Mouse (Mus musculus) neural tube, embryonic 13.5 days (tissue): ENCODE measurements around the gene Pi4k2a. TPM values are rescaled to one million over a fixed set of nuclear protein-coding genes. Genes with fewer than 3 reads are reported as not detected.
A peak's percentile ranks its signal among the peaks of the same experiment; 100 is the strongest.

Experiments used
- ATAC-seq: fragments of 200-750 bp; cut with Nextera tagmentation; 2 replicates; pipeline ENCODE4 v1.8.0; 2017; ENCODE audit warnings: low read depth, mild to moderate bottlenecking, moderate TSS enrichment, moderate library complexity
- H3K27ac ChIP-seq: fragments of 300-500 bp; sonication (generic); replicated peaks from 2 replicates; pipeline ENCODE4 v1.5.1; 2015; ENCODE audit warnings: moderate library complexity, mild to moderate bottlenecking, inconsistent platforms
- H3K27me3 ChIP-seq: fragments of 300-500 bp; sonication (generic); 2 replicates; pipeline ENCODE4 v1.6.1; 2015; ENCODE audit warnings: mild to moderate bottlenecking, inconsistent platforms
- H3K36me3 ChIP-seq: fragments of 300-500 bp; sonication (generic); 2 replicates; pipeline ENCODE4 v1.6.1; 2015; ENCODE audit warnings: mild to moderate bottlenecking, inconsistent platforms
- H3K4me1 ChIP-seq: fragments of 300-500 bp; sonication (generic); replicated peaks from 2 replicates; pipeline ENCODE4 v1.6.1; 2015; ENCODE audit warnings: inconsistent platforms
- H3K4me2 ChIP-seq: fragments of 300-500 bp; sonication (generic); 2 replicates; pipeline ENCODE4 v1.6.1; 2015; ENCODE audit warnings: inconsistent platforms, mild to moderate bottlenecking, moderate library complexity
- H3K4me3 ChIP-seq: fragments of 300-500 bp; sonication (generic); 2 replicates; pipeline ENCODE4 v1.5.1; 2015; ENCODE audit warnings: mild to moderate bottlenecking, inconsistent platforms
- H3K9ac ChIP-seq: fragments of 300-500 bp; sonication (generic); 2 replicates; pipeline ENCODE4 v1.6.1; 2015; ENCODE audit warnings: moderate library complexity, mild to moderate bottlenecking, inconsistent platforms
- H3K9me3 ChIP-seq: fragments of 300-500 bp; sonication (generic); 2 replicates; pipeline ENCODE4 v1.6.1; 2016; ENCODE audit warnings: inconsistent platforms
- WGBS: fragments of 180-500 bp; shearing (Covaris S2); methylation state at CpG from one replicate; pipeline ENCODE4 v1.1.7; 2015; 5-methylcytosine and 5-hydroxymethylcytosine counted together
- polyA plus RNA-seq: library from polyadenylated mRNA; unstranded; fragments of >200 nt; fragmentation: Nextera tagmentation; extraction: Ambion mirVana; gene quantifications from 2 replicates; pipeline ENCODE4 v1.2.1, GENCODE M21; 2015

The Pi4k2a gene
- 30.3 and 34.0 TPM in 2 replicates for polyA plus RNA-seq

DNA sequence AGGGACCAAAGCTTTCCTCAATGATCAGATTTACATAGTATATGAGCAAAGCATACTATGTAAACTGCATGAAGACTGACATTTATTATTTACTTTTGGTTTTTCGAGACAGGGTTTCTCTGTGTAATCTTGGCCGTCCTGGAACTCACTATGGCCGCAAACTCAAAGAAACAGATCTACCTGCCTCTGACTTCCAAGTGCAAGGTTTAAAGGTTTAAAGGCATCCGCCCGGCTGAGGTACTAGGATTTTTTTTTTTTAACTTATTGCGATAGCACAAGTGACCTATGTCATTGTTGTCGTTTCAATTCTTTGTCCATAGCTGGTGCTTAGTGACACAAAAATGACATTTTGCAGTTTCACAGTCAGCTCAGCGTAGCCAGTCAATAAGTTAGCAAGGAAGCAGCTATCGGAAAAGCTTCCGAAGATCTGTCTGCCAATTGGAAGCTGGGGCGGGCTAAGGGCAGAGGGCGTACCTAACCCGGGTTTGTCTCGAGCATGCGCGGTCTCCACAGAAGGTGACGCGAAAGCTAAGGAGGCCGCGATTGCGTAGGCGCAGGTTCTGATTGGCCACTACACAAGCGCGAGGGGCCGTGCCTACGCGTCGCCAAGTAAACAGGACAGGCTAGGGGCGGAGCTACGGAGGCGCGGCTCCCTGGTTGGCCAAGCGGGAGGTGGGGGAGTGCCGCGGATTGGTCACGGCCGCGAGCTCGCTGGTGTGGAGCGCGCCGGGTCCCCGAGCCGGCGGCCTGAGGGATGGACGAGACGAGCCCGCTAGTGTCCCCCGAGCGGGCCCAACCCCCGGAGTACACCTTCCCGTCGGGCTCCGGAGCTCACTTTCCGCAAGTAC lies at the start of gene Pi4k2a:
Pi4k2a (plus strand) TSS at position 723 of the 848 bp plus-strand sequence.
- Histone ChIP-seq H3K4me3 (peak within 1 kb of the TSS; percentile 94), H3K36me3 (no peaks in the 10 kb centered on the region), H3K27ac (peak within 1 kb of the TSS; percentile 92), H3K9me3 (no peaks in the 10 kb centered on the region), H3K4me1 (peaks cover 49% of the 10 kb centered on the region), H3K9ac (peak within 1 kb of the TSS; percentile 93), H3K4me2 (peak within 1 kb of the TSS; percentile 82), H3K27me3 (no peaks in the 10 kb centered on the region)
- WGBS: 2% methylated on average over 55 of the region's 55 CpGs
- ATAC-seq: peak; percentile 99

DNA sequence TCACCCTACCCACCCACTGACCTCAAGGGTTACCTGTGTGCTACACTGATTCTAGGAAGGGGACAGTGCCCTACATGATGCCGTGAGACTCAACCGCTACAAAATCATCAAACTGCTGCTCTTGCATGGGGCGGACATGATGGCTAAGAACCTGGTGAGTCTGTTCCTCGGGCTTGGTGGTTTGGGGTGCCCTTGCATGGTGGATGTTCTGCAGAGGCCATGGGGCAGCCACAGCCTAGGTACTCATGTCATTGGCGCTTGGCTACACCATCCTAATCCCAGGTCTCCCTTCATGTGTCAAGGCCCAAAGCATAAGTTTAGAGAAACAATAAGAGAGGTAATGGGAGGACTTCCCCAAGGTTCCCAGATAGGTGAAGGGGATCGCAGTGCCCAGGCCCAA lies 46.3 kb upstream of the Pi4k2a start:
- Histone ChIP-seq H3K4me2 (no peak overlapping the region), H3K4me3 (no peak overlapping the region), H3K36me3 (no peaks in the 10 kb centered on the region), H3K9me3 (no peaks in the 10 kb centered on the region), H3K9ac (no peak overlapping the region), H3K4me1 (peaks cover 7% of the 10 kb centered on the region), H3K27ac (no peak overlapping the region), H3K27me3 (peaks cover 7% of the 10 kb centered on the region; the same call in 1 of the 2 replicates)
- WGBS: 96% methylated on average over 6 of the region's 6 CpGs
- ATAC-seq: no peak

GRCm38 (mm10) chr19:42045269-42046102 lies 44.8 kb upstream of the Pi4k2a start, which contains the start of gene Hoga1:
Gene Hoga1 (plus strand): TSS chr19:42045610.
- ATAC-seq: peak; percentile 84
- WGBS: 22% methylated on average over 23 of the region's 23 CpGs
- H3K4me2 ChIP-seq: peak within 1 kb of the TSS; percentile 49
- no peak within 1 kb of the TSS for H3K9ac ChIP-seq
- peak within 1 kb of the TSS; percentile 25 for H3K4me3 ChIP-seq
- no peaks in the 10 kb centered on the region for H3K9me3 ChIP-seq
- H3K27me3 ChIP-seq: no peaks in the 10 kb centered on the region
- H3K36me3 ChIP-seq: no peaks in the 10 kb centered on the region
- H3K4me1 ChIP-seq: peaks cover 7% of the 10 kb centered on the region
- no peak within 1 kb of the TSS for H3K27ac ChIP-seq

- Histone ChIP-seq H3K27ac (no peak overlapping the region), H3K9ac (no peak overlapping the region), H3K4me3 (no peak overlapping the region), H3K9me3 (no peaks in the 10 kb centered on the region), H3K27me3 (no peaks in the 10 kb centered on the region), H3K4me2 (no peak overlapping the region), H3K36me3 (no peaks in the 10 kb centered on the region), H3K4me1 (peaks cover 7% of the 10 kb centered on the region)
- WGBS: 91% methylated on average over 1 of the region's 1 CpGs
- ATAC-seq: no peak
Measured at GRCm38 (mm10) chr19:42050251-42050650, 40.0 kb upstream of the Pi4k2a start.

DNA sequence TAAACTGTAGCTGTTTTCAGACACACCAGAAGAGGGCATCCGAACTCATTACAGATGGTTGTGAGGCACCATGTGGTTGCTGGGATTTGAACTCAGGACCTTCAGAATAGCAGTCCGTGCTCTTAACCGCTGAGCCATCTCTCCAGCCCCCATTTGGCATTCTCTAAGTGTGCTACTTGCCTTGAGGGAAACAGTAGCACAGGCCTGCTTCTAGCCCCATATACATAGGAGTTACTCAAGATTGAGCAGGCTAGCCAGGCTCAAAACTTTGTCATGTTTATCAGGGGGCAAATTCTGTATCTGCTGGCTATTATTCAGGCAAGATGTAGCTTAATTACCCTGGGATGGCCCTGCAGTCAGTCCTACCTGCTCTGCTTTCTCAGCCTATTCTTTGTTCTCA lies 38.9 kb upstream of the Pi4k2a start:
- H3K4me2 ChIP-seq: no peak overlapping the region
- ATAC-seq: no peak
- H3K9me3 ChIP-seq: no peaks in the 10 kb centered on the region
- no peak overlapping the region for H3K27ac ChIP-seq
- H3K27me3 ChIP-seq: no peaks in the 10 kb centered on the region
- 87% methylated on average over 3 of the region's 3 CpGs for WGBS
- H3K9ac ChIP-seq: no peak overlapping the region
- no peaks in the 10 kb centered on the region for H3K4me1 ChIP-seq
- H3K36me3 ChIP-seq: no peaks in the 10 kb centered on the region
- no peak overlapping the region for H3K4me3 ChIP-seq

- no peaks in the 10 kb centered on the region for H3K27me3 ChIP-seq
- 77% methylated on average over 4 of the region's 4 CpGs for WGBS
- no peak for ATAC-seq
- no peaks in the 10 kb centered on the region for H3K9me3 ChIP-seq
- no peak within 1 kb of the TSS for H3K27ac ChIP-seq
- no peaks in the 10 kb centered on the region for H3K4me1 ChIP-seq
- H3K36me3 ChIP-seq: no peaks in the 10 kb centered on the region
- H3K4me3 ChIP-seq: no peak within 1 kb of the TSS
- H3K9ac ChIP-seq: no peak within 1 kb of the TSS
- no peak within 1 kb of the TSS for H3K4me2 ChIP-seq
Measured at GRCm38 (mm10) chr19:42051948-42052347, 38.3 kb upstream of the Pi4k2a start, which contains the start of gene 4933411K16Rik. Gene 4933411K16Rik (plus strand): TSS chr19:42052248.

DNA sequence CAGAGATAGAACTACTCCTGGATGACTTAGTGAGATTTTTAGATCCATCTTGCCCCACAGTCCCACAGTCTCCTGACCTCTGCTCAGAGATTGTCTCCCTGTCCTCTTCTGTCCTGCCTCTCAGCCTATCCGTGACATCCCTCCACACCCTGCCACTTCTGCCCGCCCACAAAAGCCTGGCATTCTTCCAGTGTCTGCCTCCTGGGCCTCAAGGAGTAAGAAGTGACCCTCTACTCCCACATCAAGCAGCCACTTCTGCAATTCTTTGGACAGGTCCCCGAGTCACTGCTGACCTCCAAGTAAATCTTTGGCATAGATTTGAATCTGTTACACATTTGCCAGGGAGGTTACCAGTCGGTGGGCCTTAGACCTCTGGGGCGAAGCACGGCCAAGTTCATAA lies 36.0 kb upstream of the Pi4k2a start:
- H3K9me3 ChIP-seq: no peaks in the 10 kb centered on the region
- H3K27me3 ChIP-seq: no peaks in the 10 kb centered on the region
- no peak overlapping the region for H3K4me3 ChIP-seq
- H3K4me2 ChIP-seq: no peak overlapping the region
- 81% methylated on average over 6 of the region's 6 CpGs for WGBS
- H3K9ac ChIP-seq: no peak overlapping the region
- H3K36me3 ChIP-seq: no peaks in the 10 kb centered on the region
- H3K4me1 ChIP-seq: no peaks in the 10 kb centered on the region
- H3K27ac ChIP-seq: no peak overlapping the region
- ATAC-seq: no peak

- WGBS: 68% methylated on average over 2 of the region's 2 CpGs
- no peak overlapping the region for H3K4me3 ChIP-seq
- H3K9ac ChIP-seq: no peak overlapping the region
- ATAC-seq: no peak
- no peaks in the 10 kb centered on the region for H3K36me3 ChIP-seq
- no peak overlapping the region for H3K27ac ChIP-seq
- H3K4me2 ChIP-seq: no peak overlapping the region
- H3K27me3 ChIP-seq: no peaks in the 10 kb centered on the region
- H3K4me1 ChIP-seq: no peaks in the 10 kb centered on the region
- no peaks in the 10 kb centered on the region for H3K9me3 ChIP-seq
Measured at GRCm38 (mm10) chr19:42055881-42056280, 34.4 kb upstream of the Pi4k2a start.

GRCm38 (mm10) chr19:42056719-42057409 lies 33.4 kb upstream of the Pi4k2a start:
- no peaks in the 10 kb centered on the region for H3K4me1 ChIP-seq
- no peaks in the 10 kb centered on the region for H3K27me3 ChIP-seq
- no peaks in the 10 kb centered on the region for H3K9me3 ChIP-seq
- no peak overlapping the region for H3K4me2 ChIP-seq
- no peak for ATAC-seq
- no peak overlapping the region for H3K4me3 ChIP-seq
- 71% methylated on average over 6 of the region's 6 CpGs for WGBS
- no peak overlapping the region for H3K27ac ChIP-seq
- no peak overlapping the region for H3K9ac ChIP-seq
- H3K36me3 ChIP-seq: no peaks in the 10 kb centered on the region

GRCm38 (mm10) chr19:42058426-42058825 lies 31.8 kb upstream of the Pi4k2a start:
- ATAC-seq: no peak
- WGBS: 73% methylated on average over 7 of the region's 7 CpGs

GRCm38 (mm10) chr19:42061443-42061842 lies 28.8 kb upstream of the Pi4k2a start:
- WGBS: 92% methylated on average over 7 of the region's 7 CpGs
- Histone ChIP-seq H3K4me1 (no peaks in the 10 kb centered on the region), H3K9ac (no peak overlapping the region), H3K9me3 (no peaks in the 10 kb centered on the region), H3K4me3 (no peak overlapping the region), H3K27me3 (no peaks in the 10 kb centered on the region), H3K27ac (no peak overlapping the region), H3K36me3 (no peaks in the 10 kb centered on the region), H3K4me2 (no peak overlapping the region)
- ATAC-seq: no peak

More at GRCm38 (mm10) chr19:42058426-42058825, 31.8 kb upstream of the Pi4k2a start:
- Histone ChIP-seq H3K36me3 (no peaks in the 10 kb centered on the region), H3K27ac (no peak overlapping the region), H3K4me2 (no peak overlapping the region), H3K27me3 (no peaks in the 10 kb centered on the region), H3K4me3 (no peak overlapping the region), H3K9ac (no peak overlapping the region), H3K4me1 (no peaks in the 10 kb centered on the region), H3K9me3 (no peaks in the 10 kb centered on the region)
